Mouse (Mus musculus) E14TG2a.4 (cell line): Measurements from ENCODE around the gene Clrn1.

Experiments
- CTCF ChIP-seq: conservative IDR thresholded peaks from 2 replicates; pipeline ENCODE4 v1.5.1; 2014; ENCODE audit warnings: low read length
- NANOG ChIP-seq: IDR thresholded peaks from 2 replicates; pipeline ENCODE4 v1.6.1; 2014; ENCODE audit warnings: borderline replicate concordance, low read length, mixed read lengths
- POU5F1 ChIP-seq: IDR thresholded peaks from 2 replicates; pipeline ENCODE4 v1.6.1; 2014; ENCODE audit warnings: low read length, borderline replicate concordance

DNA sequence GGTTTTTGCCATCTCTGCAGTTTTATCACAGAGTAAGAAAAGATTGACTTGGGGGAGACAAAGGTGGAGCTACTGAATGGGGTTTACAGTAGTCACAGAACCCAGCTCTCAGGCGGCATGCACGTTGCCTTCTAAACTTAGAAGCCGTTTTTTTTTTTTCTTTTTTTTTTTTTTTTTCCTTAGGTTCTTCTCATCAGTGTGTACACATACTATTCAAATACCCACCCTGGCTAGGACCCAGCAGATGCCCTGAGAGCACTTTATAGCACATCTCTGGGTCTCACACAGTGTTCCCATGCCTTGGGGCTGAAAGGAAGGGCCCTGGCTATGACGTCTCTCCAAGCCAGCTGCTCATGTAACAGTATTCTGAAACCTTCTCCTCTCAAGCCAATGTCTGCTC, 86.5 kb downstream of the Clrn1 start:
- TF ChIP-seq CTCF (no peak), NANOG (no peak), POU5F1 (no peak)
